Mouse (Mus musculus) cerebellum, postnatal 14 days (tissue): Measurements from ENCODE around the gene Fam180a.
A peak's percentile ranks its signal among the peaks of the same experiment; 100 is the strongest.

Source experiments
- DNase-seq, 2 experiments: peaks; one replicate each; pipeline ENCODE4 v3.0.0; 2021; ENCODE audit warnings: mixed read lengths in 2 of 2

The Fam180a gene

GRCm38 (mm10) chr6:35308037-35308436 lies 17.9 kb downstream of the Fam180a start, which contains the start of gene Slc13a4:
Gene Slc13a4 (minus strand): TSS chr6:35308131.
- no peak for DNase-seq

- DNase-seq: no peak
Observed at GRCm38 (mm10) chr6:35307136-35307535, 18.8 kb downstream of the Fam180a start.

GRCm38 (mm10) chr6:35303355-35303900 lies 22.5 kb downstream of the Fam180a start:
- DNase-seq: no peak

- no peak for DNase-seq
Observed at GRCm38 (mm10) chr6:35302581-35302980, 23.4 kb downstream of the Fam180a start.

GRCm38 (mm10) chr6:35298323-35298722 lies 27.6 kb downstream of the Fam180a start:
- no peak for DNase-seq

GRCm38 (mm10) chr6:35297516-35298227 lies 28.3 kb downstream of the Fam180a start:
- DNase-seq: no peak

GRCm38 (mm10) chr6:35297001-35297400 lies 28.9 kb downstream of the Fam180a start:
- peak; percentile 10 to 13 for DNase-seq

- no peak for DNase-seq
Observed at GRCm38 (mm10) chr6:35294964-35295363, 31.0 kb downstream of the Fam180a start.

GRCm38 (mm10) chr6:35289676-35290075 lies 36.3 kb downstream of the Fam180a start:
- DNase-seq: no peak

- DNase-seq: no peak
Observed at GRCm38 (mm10) chr6:35288920-35289319, 37.0 kb downstream of the Fam180a start.

GRCm38 (mm10) chr6:35288114-35288761 lies 37.7 kb downstream of the Fam180a start:
- DNase-seq: peak; percentile 70 to 76

- no peak for DNase-seq
Observed at GRCm38 (mm10) chr6:35279306-35279705, 46.6 kb downstream of the Fam180a start.

- no peak for DNase-seq
Observed at GRCm38 (mm10) chr6:35277903-35278587, 47.9 kb downstream of the Fam180a start.

GRCm38 (mm10) chr6:35273391-35274082 lies 52.4 kb downstream of the Fam180a start:
- no peak for DNase-seq

GRCm38 (mm10) chr6:35271868-35272765 lies 53.8 kb downstream of the Fam180a start:
- DNase-seq: no peak

- peak; percentile 48 to 52 for DNase-seq
Observed at GRCm38 (mm10) chr6:35271094-35271855, 54.7 kb downstream of the Fam180a start.

GRCm38 (mm10) chr6:35269643-35270042 lies 56.3 kb downstream of the Fam180a start:
- no peak for DNase-seq

- no peak for DNase-seq
Observed at GRCm38 (mm10) chr6:35268711-35269110, 57.2 kb downstream of the Fam180a start.

- no peak for DNase-seq
Observed at GRCm38 (mm10) chr6:35265580-35266278, 60.2 kb downstream of the Fam180a start.
